Mouse (Mus musculus) Patski (cell line): Measurements from ENCODE around the gene Pogz. TPM values are rescaled to one million over a fixed set of nuclear protein-coding genes. Genes with fewer than 3 reads are reported as not detected.

Experiments
- ATAC-seq: fragments of 100-300 bp; one replicate; pipeline ENCODE4 v1.8.0; 2021
- CTCF ChIA-PET: fragments of 350-600 bp; sonication (Branson Sonifier 250); formaldehyde crosslinking; loops from one replicate; lab custom pipeline; 2022; ENCODE audit warnings: inconsistent platforms; lab: Charles Lee
- POLR2A ChIA-PET: fragments of 350-600 bp; sonication (Branson Sonifier 250); formaldehyde crosslinking; loops from one replicate; lab custom pipeline; 2022; ENCODE audit warnings: antibody characterized with exemption, inconsistent platforms; lab: Charles Lee
- DNase-seq: peaks from one replicate; pipeline ENCODE4 v3.0.0-alpha.2; 2011; ENCODE audit warnings: low read depth, low spot score
- H3K27me3 ChIP-seq: fragments of 371-371 bp; one replicate; pipeline ENCODE4 v1.5.1; 2021
- CTCF ChIP-seq: fragments of 100-300 bp; IDR thresholded peaks from one replicate; pipeline ENCODE4 v1.5.1; 2021
- in situ Hi-C: fragments of 300-500 bp; cut with MboI; formaldehyde crosslinking; loops from 3 replicates; pipeline ENCODE4 v1.11.1; 2018; ENCODE audit warnings: low pct_unique_long_range_greater_than_20kb, mixed read lengths
- polyA plus RNA-seq: library from polyadenylated mRNA; unstranded; gene quantifications from one replicate; pipeline ENCODE4 v1.2.3, GENCODE M21; 2021

The Pogz gene
- polyA plus RNA-seq, 1 experiment from 2014 or later = 32.8 TPM

GRCm38 (mm10) chr3:94811628-94812027, 25.7 kb upstream of the Pogz start:
- in situ Hi-C loops = no loop called here
- CTCF ChIA-PET = interaction anchor here (0.6 to 1.5 kb wide), 6 partner anchors 9 to 69 kb away, joined by 3 to 5 read pairs (median 3); no protein-coding TSS in a partner anchor
- H3K27me3 ChIP-seq = peaks cover 10% of the 10 kb centered on the region
- DNase-seq (no peak), ATAC-seq (no peak)
- POLR2A ChIA-PET = interaction anchor here (1.6 kb wide), 1 partner anchor 27 kb away, joined by 3 read pairs; no protein-coding TSS in a partner anchor
- peak; percentile 85 for TF ChIP-seq CTCF

- DNase-seq (no peak), ATAC-seq (no peak)
- no peak for TF ChIP-seq CTCF
- in situ Hi-C loops = no loop called here
- ChIA-PET CTCF (no interaction called here), POLR2A (no interaction called here)
- H3K27me3 ChIP-seq = peaks cover 15% of the 10 kb centered on the region
Measured at GRCm38 (mm10) chr3:94813651-94814050, 23.7 kb upstream of the Pogz start.

- H3K27me3 ChIP-seq = peaks cover 15% of the 10 kb centered on the region
- in situ Hi-C loops = no loop called here
- ChIA-PET POLR2A (interaction anchor here (0.6 kb wide), 1 partner anchor 23 kb away, joined by 3 read pairs; no protein-coding TSS in a partner anchor), CTCF (interaction anchor here (0.8 kb wide), 1 partner anchor 10 kb away, joined by 3 read pairs; no protein-coding TSS in a partner anchor)
- no peak for ATAC-seq
- TF ChIP-seq CTCF = no peak
- no peak for DNase-seq
Measured at GRCm38 (mm10) chr3:94814063-94814462, 23.3 kb upstream of the Pogz start.

GRCm38 (mm10) chr3:94814663-94815062, 22.7 kb upstream of the Pogz start:
- DNase-seq = no peak
- CTCF ChIA-PET = interaction anchor here (0.8 kb wide), 1 partner anchor 11 kb away, joined by 3 read pairs; no protein-coding TSS in a partner anchor
- no peak for TF ChIP-seq CTCF
- ATAC-seq = no peak
- peaks cover 12% of the 10 kb centered on the region for H3K27me3 ChIP-seq
- POLR2A ChIA-PET = interaction anchor here (0.6 to 1.0 kb wide), 2 partner anchors 24 to 233 kb away, joined by 3 read pairs; no protein-coding TSS in a partner anchor
- in situ Hi-C loops = no loop called here

- CTCF ChIA-PET = no interaction called here
- in situ Hi-C loops = no loop called here
- no peak for DNase-seq
- POLR2A ChIA-PET = interaction anchor here (1.0 kb wide), 1 partner anchor 234 kb away, joined by 3 read pairs; no protein-coding TSS in a partner anchor
- ATAC-seq = no peak
- peaks cover 12% of the 10 kb centered on the region for H3K27me3 ChIP-seq
- TF ChIP-seq CTCF = peak; percentile 45
Measured at GRCm38 (mm10) chr3:94815603-94816002, 21.8 kb upstream of the Pogz start.

GRCm38 (mm10) chr3:94817731-94818130, 19.6 kb upstream of the Pogz start:
- ATAC-seq (no peak), DNase-seq (no peak)
- in situ Hi-C loops = no loop called here
- TF ChIP-seq CTCF = no peak
- peaks cover 12% of the 10 kb centered on the region for H3K27me3 ChIP-seq
- CTCF ChIA-PET = no interaction called here
- POLR2A ChIA-PET = no interaction called here

- no peak for DNase-seq
- ATAC-seq = no peak
- H3K27me3 ChIP-seq = peaks cover 12% of the 10 kb centered on the region
- no peak for TF ChIP-seq CTCF
- POLR2A ChIA-PET = interaction anchor here (0.7 kb wide), 1 partner anchor 285 kb away, joined by 6 read pairs; no protein-coding TSS in a partner anchor
- CTCF ChIA-PET = interaction anchor here (1.5 to 1.7 kb wide), 2 partner anchors 8 to 20 kb away, joined by 4 to 5 read pairs; no protein-coding TSS in a partner anchor
- in situ Hi-C loops = no loop called here
Measured at GRCm38 (mm10) chr3:94819452-94820425, 17.6 kb upstream of the Pogz start.

GRCm38 (mm10) chr3:94821008-94821638, 16.2 kb upstream of the Pogz start:
- in situ Hi-C loops = no loop called here
- H3K27me3 ChIP-seq = peaks cover 5% of the 10 kb centered on the region
- TF ChIP-seq CTCF = no peak
- ChIA-PET POLR2A (no interaction called here), CTCF (interaction anchor here (1.1 to 1.3 kb wide), 2 partner anchors 11 to 15 kb away, joined by 3 to 4 read pairs; no protein-coding TSS in a partner anchor)
- ATAC-seq (no peak), DNase-seq (no peak)

- POLR2A ChIA-PET = no interaction called here
- peaks cover 5% of the 10 kb centered on the region for H3K27me3 ChIP-seq
- CTCF ChIA-PET = interaction anchor here (1.1 to 1.3 kb wide), 2 partner anchors 10 to 14 kb away, joined by 3 to 4 read pairs; no protein-coding TSS in a partner anchor
Measured at GRCm38 (mm10) chr3:94822082-94822481, 15.3 kb upstream of the Pogz start.

GRCm38 (mm10) chr3:94824110-94824509, 13.3 kb upstream of the Pogz start:
- peak; percentile 46 for TF ChIP-seq CTCF
- DNase-seq = no peak
- POLR2A ChIA-PET = no interaction called here
- in situ Hi-C loops = no loop called here
- CTCF ChIA-PET = interaction anchor here (1.5 kb wide), 1 partner anchor 12 kb away, joined by 5 read pairs; no protein-coding TSS in a partner anchor
- no peaks in the 10 kb centered on the region for H3K27me3 ChIP-seq
- ATAC-seq = no peak

More at GRCm38 (mm10) chr3:94822082-94822481, 15.3 kb upstream of the Pogz start:
- TF ChIP-seq CTCF = no peak
- no peak for ATAC-seq
- in situ Hi-C loops = no loop called here
- DNase-seq = no peak
